Mouse (Mus musculus): Measurements from ENCODE around the gene Tmem44.
A peak's percentile ranks its signal among the peaks of the same experiment; 100 is the strongest.

Tmem44 gene

DNA sequence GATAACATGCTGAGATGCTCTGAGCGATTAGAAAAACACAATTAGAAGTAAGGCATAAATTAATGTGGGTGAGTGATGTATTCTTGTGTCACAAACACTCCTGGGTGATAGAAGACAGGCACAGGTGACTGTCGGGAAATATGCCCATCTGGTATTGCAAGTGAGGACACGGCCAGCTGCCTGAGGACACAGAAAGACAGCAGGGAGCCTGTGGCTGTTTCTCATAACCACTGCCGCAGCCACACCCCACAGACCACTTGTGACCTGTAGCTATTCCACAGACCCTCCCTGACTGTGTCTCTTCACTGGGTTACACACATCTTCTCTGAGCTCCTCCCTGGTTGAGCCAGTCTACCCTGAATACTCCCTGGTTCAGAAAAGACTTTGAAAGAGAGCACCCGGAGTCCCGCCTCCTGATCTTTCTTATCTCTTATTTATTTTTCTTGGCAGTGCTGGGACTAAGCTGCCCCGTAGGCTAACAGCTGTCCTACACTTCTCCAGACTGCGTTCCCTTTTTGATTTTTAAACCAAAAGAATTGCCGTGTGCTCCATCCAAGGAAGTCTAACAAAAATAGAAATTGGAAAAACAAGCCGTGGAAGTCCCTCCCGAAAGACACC is 32.9 kb downstream of the Tmem44 start:
- DNase-seq: no peak

DNA sequence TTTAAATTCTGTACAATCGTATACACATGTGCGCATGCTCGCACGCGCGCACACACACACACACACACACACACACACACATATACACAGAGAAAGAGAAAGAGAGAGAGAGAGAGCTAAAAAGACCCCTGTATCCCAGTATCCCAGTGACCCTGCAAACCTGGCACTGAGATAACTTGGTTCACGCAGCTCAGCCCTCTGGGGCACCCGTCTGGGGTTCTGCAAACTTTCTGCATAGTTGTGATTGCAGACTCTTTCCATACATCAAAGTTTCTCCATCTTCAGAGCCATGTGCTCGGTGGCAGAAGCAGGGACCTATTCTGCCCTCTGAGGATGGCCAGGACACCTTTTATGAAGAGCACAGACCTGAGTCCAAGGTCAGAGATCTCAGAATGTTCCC is 33.6 kb downstream of the Tmem44 start:
- DNase-seq: no peak

DNA sequence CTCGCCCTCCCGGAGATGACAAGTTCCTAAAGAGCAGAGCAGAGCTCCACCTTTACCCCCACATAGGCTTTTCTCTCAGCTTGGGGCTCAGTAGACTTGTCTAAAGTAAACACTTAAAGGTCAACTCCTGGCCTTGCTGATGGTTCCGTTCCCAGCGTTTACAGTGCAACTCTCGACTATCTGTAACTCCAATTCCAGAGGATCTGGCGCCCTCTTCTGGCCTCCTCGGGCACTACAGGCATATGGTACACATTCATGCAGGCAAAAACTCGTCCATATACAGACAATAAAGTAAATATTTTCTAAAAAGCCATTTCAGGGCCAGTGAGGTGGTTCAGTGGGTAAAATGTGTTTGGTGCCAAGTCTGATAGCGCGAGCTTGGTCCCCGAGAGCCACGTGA is 35.2 kb downstream of the Tmem44 start:
- no peak for DNase-seq

DNA sequence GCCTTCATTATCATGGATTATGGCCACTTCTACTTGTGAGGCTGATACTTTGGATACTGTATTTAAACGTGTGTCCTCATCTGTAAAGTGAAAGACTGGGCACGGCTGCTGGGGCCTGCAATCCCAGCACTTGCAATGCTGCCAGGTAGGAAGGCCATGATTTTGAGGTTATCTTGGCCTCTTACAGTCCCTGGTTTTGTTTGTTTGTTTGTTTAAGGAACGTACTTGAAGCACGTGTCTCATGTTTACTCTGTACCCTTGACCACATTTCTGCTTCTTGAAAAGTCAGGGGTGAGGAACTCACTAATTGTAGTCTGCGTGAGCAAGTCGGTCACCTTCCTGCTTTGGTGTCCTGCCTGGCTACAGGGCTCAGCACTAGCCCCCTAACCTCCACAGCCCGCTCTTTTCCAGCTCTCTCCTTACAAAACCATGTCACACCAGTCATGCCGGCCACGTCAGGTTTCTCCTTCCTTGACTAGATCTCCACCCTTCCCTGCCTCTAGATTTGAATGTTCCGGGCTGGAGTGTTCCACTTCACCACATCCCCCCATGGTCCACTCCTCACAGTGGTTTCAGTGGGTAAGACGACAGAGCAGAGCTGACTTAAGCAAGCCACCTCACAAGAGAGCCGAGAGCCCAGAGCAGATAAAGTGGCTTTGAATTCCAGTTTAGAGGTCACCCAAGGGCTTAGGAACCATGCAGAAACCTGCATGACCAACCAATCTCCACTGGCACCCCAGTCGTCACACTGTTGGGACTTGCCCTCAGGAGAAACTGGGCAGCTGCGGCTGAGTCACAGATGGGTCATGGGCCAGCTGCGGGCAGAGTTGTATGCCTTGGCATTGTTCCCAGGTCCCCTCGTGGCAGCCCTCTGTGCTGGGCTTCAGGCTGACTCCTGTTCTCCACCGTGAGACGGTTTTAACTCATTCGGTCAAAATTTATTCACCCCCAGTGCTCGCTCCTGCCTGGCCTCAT is 37.3 kb downstream of the Tmem44 start:
- peak; percentile 42 to 68 for DNase-seq

DNA sequence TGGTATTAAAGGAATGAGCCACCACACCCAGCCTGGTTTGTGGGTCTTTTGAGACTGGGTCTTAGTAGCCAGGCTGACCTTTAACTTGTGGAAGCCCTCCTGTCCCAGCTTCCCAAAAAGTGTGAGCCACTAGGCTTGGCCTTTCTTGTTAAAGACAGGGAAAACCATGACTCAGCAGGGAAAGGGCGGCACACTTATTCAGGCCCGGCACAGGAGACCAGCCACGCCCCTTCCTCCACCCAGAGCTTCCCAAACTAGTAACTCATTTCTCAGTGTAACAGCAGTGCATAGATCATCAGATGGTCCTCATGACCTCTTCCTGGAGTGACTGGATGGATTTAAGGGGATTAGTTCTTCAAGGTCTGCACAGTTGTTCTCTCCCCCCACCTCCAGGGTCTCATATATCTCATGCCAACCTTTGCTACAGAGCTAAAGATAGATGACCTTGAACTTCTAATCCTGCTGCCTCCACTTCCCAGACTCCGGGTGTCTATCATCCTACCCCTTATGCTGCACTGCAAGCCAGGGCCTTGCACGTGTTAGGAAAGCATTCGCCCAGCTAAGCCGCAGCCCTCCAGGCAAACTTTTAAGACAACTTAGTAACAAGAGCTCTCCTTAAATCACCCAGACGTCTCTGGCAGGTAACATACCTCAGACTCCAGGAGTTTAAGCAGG is 38.1 kb downstream of the Tmem44 start:
- DNase-seq: peak in 1 of 2 experiments; percentile 56

DNA sequence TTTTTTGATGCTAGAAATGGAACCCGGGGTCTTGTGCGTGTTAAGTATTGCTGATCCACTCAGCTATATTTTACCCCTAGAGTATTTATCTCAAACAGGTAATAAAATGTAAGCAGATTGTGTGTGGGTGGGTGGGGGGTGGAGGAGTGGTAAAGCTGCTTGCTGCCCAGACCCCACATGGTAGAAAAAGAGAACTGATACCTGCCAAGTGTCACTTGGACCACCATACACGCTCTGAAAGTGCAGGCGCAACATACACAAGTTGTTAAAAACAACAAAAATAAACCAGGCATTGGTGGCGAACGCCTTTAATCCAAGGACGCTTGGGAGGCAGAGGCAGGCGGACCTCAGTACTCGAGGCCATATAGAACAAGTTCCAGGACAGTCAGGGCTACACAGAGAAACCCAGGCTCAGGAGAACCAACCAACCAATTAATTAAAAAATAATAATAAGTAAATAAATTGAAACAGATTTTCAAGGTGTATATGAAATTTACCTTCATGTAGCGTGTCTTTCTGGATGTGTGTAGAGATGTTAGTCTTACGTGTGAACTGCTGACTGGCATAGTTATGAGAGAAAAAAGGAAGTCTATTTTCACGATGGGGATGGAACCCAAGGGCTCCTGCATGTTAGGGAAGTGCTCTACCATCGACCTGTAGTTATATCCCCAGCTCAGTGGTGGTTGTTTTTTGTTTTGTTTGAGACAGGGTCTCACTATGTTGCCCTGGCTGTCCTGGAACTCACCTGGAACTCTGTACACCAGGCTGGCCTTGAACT is 38.9 kb downstream of the Tmem44 start:
- no peak for DNase-seq

DNA sequence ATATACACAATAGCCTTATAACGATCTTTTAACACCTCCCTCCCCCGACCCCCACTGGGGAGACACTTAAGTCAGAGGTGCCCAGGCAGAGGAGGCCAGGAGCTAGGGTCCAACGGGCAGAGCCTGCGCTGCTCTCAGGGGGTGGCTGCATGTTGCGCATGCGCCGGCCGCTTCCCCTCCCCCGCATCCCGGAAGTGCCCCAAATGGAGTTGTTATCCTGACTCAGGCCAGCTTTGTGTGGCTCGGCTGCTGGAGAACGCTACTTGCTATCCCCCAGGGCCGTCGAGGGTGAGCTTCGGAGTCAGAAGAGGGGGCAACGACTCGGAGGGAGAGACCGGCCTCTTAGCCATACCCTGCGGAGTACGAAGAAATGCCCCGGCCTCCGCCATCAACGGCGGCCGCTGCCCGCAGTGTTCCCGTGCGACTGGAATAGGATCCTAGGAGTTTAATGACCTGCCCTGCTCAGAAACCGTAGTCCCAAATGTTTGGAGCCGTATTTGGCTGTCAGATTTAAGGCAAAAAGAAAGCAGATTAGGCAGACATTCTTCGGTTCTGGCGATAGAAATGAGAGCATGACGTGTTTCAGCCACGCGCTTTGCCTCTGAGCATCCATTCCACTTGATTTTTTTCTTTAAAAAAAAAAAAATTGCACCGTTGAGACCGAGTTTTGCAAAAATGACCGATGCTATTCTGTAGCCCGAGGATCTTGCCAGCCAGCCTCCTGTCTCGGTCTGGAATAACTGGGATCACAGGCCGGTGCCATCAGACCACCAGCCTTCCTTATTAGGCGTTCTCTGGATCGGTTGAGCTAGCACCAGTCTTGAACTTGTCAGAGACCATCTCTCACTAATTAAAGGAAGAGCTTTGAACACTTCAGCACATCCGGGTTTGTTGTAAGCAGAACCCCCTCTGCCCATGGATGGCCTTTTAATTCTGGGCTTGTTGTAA is 39.9 kb downstream of the Tmem44 start:
- peak; percentile 85 to 88 for DNase-seq

DNA sequence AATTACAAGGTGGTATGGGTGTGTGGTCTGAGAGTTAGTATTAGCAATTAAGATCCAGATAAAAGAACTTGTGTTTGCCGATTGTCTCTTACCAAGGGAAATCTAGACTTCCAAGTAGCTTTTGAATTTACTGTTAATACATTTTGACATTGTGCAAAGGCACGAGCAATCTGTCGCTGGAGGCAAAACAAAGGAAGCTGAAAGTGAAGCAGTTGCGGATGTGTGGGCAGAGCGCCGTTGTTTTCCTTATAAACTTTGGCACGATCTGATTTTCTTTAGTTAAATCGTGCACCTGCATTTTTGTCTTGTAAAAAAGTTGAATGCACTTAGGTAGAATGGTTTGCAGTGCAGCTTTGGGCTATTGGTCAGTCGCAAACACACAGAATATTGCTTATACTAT is 40.6 kb downstream of the Tmem44 start:
- no peak for DNase-seq

DNA sequence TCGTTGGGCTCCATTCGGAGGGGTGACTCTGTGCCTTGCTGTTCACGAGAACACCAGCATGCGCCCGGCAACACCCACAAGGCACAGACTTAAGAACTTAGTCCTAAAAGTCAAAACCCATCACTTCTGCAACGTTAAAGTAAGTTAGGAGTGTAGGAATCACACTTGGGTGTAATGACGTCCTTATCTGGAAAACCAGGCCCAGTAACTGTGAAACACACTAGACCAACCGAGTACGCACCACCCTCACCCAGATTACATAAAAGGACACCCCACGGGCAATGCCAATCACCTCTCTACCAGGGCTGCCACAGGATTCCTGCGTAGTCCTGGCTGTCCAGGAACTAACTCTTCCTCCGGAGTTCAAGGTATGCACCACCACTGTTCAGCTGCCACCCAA is 41.3 kb downstream of the Tmem44 start:
- no peak for DNase-seq

DNA sequence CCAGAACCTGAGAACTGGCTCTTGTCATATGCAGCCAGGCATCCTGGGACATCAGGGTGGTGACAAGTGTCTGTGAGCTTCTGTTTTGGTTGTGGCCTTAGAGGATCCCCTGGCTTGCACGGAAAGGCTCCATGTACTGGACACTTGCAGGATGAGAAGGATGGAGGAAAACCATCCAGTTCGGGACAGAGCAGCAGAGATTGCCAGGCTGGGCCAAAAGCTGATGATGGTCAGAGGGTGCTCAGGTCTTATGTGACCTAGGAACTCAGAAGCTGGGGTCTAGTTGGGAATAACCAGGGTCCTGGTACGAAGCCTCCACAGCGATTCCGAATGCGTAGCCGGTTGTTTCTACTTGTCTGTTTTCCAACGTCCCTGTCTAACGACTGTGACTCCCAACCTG is 41.9 kb downstream of the Tmem44 start:
- DNase-seq: no peak

DNA sequence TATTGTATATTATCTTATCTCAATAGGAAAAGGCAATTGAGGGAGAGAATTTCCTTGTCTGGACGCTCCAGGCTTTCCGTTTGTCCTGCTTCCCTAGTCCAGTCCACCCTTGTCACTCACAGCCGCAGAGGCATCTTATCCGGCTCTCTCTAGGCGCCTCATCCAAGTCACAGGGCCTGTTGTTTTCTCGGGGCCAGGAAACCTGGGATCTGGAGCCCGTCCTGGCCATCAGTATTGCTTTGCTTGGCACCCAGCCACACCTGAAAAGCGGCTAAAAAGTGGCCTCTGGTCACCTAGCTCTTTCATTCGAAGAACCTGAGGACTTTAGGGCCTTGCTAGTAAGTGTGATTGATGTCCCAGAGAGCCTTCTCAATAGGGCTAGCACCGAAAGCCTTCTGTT is 43.5 kb downstream of the Tmem44 start:
- DNase-seq: no peak

DNA sequence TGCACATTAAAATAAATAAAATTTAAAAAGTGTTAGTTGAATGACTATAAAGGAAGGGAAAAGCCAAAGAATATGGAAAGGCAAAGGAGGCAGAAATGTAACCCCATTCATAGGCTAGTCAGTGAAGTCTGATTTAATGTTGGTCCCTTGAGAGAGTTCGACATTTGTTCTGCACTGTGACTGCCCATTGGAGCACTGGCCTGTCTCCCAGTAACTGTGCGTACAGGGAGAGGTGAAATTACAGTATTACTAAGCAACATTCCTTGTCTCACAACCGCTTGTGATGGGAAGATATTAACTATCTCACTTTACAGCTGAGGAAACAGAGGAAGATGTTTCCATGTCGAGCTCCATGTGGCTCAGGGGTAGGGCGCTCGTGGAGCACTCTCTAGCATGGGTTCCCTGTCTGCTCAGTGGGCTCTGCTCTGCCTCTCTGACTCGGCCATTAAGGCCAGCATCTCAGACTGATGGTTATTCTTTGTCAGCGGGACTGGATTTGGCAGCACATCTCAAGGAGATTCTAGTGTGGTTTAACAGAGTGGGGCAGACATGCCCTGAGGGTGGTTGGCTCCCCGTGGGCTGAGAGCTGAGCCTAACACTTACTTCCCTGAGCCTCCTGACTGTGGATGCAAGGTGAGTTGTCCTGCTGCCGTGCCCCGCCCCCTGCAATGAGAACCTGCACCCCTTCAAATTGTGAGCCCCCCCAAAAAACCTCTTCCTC is 45.2 kb downstream of the Tmem44 start:
- no peak for DNase-seq

DNA sequence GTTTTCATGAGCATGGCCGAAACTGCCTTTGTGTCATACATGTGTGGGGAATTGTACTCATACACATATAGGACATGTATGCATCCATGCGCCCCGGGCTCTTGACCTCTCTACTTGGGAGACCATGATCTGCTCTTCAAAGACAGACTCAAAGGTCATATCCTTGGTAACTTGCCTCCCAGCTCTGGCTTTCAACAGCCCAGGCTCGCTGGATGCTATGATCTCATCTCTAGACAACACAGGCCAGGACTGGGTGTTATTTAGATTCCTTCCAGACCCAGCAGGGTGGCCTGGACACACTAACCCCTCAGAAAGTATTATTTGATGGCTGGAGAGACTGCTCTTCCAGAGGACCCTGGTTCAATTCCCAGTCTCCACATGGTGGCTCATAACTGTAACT is 45.8 kb downstream of the Tmem44 start:
- DNase-seq: no peak

DNA sequence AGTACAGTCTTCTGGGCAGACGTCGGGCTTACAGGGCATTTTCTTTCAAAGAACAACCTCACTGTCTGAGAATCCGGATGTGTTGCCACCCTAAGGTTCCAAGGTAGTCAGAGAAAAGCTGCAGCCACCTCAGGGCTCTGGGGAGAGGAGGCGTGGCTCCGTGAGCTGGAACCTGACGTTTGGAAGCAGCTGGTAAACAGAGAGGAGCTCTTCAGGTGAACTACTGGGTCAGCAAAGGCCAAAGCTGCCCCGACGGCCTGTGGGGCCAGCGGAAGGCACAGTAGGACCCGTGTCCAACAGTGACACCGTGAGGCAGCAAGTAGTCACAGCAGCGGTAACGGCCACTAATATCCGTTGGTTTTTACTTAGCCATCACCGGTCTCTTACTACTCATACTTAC is 46.7 kb downstream of the Tmem44 start:
- peak; percentile 79 to 84 for DNase-seq

DNA sequence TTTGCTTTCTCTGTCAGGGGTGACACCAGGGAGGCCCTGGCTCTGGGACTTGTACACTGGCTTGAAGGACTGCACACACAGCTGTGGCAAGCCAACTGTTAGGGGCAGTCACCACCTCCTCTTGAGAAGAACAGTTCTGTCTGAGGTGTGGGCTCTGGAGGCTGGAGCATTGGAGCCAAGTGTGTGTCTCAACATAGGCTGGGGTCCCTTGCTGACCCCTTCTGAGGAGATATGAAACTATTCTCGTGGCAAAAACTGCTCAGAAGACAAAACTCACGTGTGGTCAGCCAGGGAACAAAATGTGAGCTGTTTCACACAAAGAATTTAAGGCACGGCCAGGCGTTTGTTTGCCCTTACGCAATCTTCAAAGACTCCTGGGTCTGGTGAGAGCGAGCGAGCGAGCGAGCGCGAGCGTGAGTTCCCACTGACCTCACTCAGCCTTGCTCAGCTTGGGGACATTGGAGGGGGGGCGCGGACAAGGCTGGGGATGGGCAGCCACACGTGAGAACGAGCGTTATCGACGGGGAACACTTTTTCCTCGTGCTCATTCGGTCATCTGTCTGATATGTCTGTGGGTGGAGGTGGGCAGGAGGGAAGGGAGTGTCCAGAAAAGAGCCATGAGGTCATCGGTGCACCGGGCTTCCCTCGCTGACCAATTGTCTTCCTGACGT is 48.3 kb downstream of the Tmem44 start:
- DNase-seq: peak; percentile 80 to 86

DNA sequence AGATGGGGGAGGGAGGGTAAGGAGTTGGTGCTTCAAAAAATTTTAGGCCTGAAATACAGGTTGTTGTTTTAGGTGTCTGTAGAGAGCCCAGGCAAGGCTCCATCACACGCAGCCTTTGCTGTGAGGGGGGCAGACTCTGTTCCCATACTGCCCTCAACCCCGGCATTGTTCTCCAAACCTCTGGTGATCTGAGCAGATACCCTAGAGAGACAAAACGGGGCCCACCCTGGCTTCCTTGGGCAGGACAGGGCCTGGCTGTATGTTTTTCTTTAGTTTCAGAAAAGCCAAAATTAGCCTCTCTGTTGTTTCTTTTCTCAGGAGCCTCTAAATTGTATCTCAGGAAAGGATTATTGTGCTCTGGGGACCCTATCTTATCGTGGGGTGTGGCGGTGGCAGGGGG is 49.0 kb downstream of the Tmem44 start:
- DNase-seq: no peak

DNA sequence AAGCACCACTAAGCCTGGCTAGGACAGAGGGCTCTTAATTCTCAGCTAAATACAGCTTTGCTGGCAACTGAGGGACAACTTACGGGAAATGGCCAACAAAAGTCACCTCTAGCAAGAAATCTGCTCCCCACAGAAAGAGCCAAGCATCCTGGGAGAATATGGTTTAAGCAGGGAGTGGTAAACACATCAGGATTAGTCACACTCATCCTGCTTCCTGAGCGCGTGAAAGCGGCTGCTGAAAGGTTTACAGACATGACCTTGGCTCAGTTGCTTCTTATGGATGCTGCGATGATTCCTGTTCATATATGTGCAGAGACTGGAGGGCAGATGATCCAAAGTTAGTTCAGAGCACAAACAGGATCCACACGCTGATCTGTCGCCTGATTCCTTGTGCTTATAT is 50.4 kb downstream of the Tmem44 start:
- DNase-seq: no peak

DNA sequence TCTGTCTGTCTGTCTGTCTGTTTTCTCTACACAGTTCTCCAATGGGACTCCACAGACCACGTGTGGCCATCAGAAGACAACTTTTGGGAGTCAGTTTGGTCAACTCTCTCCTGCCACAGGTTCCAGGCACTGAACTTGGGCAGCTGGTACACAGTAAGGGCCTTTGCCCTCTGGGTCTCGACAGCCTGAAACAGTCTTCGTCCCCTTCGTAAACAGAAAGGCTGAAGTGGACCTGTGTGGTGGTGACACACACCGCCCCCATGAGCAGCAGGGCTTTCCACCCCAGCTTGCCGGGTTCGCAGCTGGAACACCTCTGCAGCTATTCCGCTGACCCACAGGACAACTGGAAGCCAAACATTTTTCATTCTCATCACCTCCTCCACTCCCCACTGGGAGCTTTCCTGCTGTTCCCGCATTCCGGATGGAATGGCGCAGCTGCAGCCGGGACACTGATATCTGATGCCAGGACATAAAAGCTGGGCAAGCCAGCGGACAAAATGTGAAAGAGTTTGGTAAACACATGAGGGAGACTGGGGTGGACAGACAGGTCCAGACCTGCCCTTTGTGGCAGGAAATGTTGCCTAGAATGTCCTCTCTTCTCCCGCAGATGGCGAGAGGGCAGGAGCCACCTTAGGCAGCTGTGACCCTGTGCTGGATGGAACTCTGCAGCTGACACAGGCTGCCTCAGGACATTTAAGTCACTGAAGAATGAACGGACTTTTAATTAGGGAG is 51.4 kb downstream of the Tmem44 start:
- peak; percentile 52 to 62 for DNase-seq

DNA sequence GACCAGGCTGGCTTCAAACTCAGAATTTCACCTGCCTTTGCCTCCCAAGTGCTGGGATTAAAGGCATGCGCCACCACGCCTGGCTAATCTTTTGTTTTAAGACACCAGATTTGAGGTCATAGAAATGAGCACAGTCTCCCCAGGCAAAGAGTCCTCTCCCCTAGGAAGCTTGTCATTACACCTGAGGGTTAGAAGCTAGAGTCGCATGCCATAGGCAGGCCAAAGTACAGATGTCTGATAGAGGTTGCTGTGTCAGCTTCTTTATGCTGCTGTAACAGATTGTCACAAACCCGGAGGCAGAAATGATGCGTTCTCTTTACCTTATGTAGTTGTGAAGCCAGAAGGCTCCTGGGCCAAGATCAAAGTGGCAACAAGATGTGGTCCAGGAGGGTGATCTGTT is 53.3 kb downstream of the Tmem44 start:
- no peak for DNase-seq

DNA sequence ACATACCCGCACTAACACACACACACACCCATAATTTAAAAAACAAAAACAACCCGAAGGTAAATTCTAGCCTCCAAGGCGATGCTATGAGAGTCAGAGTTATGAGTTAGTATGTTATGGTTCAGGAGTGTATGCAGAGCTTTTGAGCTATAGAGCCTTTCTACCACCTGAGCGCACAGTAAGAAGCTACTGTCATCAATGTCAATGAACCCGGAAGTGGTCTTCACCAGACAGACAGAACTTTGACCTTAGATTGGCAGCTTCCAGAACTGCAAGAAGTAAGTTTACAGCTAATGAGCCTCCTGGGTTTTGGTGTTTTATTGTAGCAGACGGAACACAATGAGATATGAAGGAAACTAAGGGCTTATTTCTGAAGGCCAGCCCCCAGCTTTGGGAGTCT is 55.8 kb downstream of the Tmem44 start:
- DNase-seq: no peak

All from lung, adult 18-20 months (tissue).